Mouse (Mus musculus) forebrain, embryonic 16.5 days (tissue): ENCODE data around the gene Focad. TPM values are rescaled to one million over a fixed set of nuclear protein-coding genes. Genes with fewer than 3 reads are reported as not detected.
"Not testable (repeated sequence)": the region's sequence is repeated elsewhere in the genome, so short reads cannot be mapped to it uniquely, and the experiment has no call there.

Experiments
- ATAC-seq: fragments of 200-750 bp; cut with Nextera tagmentation; 2 replicates; pipeline ENCODE4 v1.8.0; 2017; ENCODE audit warnings: mild to moderate bottlenecking, moderate library complexity
- H3K27ac ChIP-seq: fragments of 300-500 bp; sonication (generic); 2 replicates; pipeline ENCODE4 v1.5.1; 2014; ENCODE audit warnings: low read length, control low read depth
- H3K27me3 ChIP-seq: fragments of 300-500 bp; sonication (generic); replicated peaks from 2 replicates; pipeline ENCODE4 v1.6.1; 2014; ENCODE audit warnings: low read length; ENCODE audit not compliant: control insufficient read depth, insufficient read depth
- H3K36me3 ChIP-seq: fragments of 300-500 bp; sonication (generic); 2 replicates; pipeline ENCODE4 v1.6.1; 2014; ENCODE audit not compliant: control insufficient read depth, insufficient read depth
- H3K4me1 ChIP-seq: fragments of 300-500 bp; sonication (generic); replicated peaks from 2 replicates; pipeline ENCODE4 v1.6.1; 2014; ENCODE audit warnings: low read length; ENCODE audit not compliant: control insufficient read depth, insufficient read depth
- H3K4me2 ChIP-seq: fragments of 300-500 bp; sonication (generic); 2 replicates; pipeline ENCODE4 v1.6.1; 2014; ENCODE audit warnings: mild to moderate bottlenecking, low read length, control low read depth
- H3K4me3 ChIP-seq: fragments of 300-500 bp; sonication (generic); replicated peaks from 2 replicates; pipeline ENCODE4 v1.5.1; 2014; ENCODE audit warnings: mild to moderate bottlenecking, low read length, control low read depth
- H3K9ac ChIP-seq: fragments of 300-500 bp; sonication (generic); replicated peaks from 2 replicates; pipeline ENCODE4 v1.6.1; 2014; ENCODE audit warnings: low read depth, low read length, control low read depth
- H3K9me3 ChIP-seq: fragments of 300-500 bp; sonication (generic); 2 replicates; pipeline ENCODE4 v1.6.1; 2016; ENCODE audit warnings: low read length; ENCODE audit not compliant: control insufficient read depth
- WGBS: fragments of 180-500 bp; shearing (Covaris S2); extraction: QIAGEN DNeasy Blood & Tissue Kit; methylation state at CpG from one replicate; pipeline ENCODE4 v1.1.7; 2014; 5-methylcytosine and 5-hydroxymethylcytosine counted together
- polyA plus RNA-seq: library from polyadenylated mRNA; unstranded; fragments of >200 nt; fragmentation: Nextera tagmentation; extraction: Ambion mirVana; gene quantifications from 2 replicates; pipeline ENCODE4 v1.2.1, GENCODE M21; 2015

Focad gene
- polyA plus RNA-seq, 1 experiment from 2014 or later, result 21.1 TPM

DNA sequence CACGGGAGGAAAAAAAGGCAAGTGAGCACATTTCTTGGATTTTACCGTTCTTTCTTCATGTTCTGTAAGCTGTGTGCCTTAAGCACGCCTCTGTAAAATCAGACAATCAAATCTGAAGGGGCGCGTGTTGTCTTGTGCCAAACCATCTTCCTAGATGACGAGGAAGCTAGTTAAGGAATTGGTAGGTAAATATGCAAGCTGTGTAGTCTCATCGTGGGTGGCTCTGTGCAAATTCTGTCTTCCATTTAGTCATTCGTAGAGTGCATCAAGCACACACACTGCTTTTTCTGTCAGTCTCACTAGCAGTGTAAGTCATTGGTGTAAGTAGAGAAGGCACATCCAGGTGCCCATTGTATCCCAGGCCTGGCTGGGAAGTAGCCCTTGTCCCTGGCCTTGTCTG is 276.4 kb downstream of the Focad start:
- ATAC-seq, result no peak

DNA sequence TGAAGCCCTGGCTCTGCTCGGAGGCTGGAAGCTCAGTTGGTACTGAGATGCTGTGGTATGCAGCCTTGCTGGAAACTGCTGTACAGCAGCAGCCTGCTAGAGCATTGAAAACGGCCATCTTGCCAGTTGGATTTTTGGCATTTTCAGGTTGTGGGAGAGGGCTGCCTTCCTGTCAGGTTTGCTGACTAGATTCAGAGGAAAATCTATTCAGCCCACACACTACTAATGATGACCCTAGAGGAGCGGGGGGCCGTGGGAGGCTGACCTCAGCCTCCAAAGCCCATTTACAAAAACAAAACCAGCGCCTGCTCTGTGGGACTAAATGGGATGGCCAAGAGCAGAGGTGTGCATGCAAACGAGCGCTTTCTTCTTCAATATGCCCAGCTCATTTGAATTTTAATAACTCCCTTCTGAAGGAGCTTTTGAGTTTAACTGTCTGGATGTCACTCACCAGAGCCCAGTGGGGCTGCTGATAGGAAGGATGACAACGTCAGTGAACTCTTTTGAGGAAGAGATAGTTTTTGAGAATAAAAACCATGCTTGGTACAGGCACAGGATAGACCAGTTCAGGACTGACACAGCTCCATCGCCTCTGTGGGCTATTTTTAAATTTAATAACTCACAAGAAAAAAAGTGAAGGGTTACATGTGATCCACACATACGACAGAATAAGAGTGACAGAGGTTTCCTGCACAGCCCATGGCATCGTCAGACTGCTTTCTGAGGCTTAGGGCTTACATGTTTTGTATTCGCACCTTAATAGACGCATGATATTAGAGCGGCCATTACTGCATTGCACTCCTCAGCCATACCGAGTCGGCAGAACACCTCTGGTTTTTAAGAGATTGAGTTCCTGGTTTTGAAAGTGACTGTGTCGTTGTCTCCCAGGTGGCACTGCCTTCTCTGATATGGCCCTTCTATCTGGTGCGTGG is 278.1 kb downstream of the Focad start:
- Histone ChIP-seq H3K9me3 (no peaks in the 10 kb centered on the region), H3K9ac (no peak overlapping the region), H3K27ac (peak overlapping the region; percentile 14; the same call in 1 of the 2 replicates), H3K4me1 (peaks cover 7% of the 10 kb centered on the region), H3K4me3 (no peak overlapping the region), H3K36me3 (no peaks in the 10 kb centered on the region), H3K4me2 (no peak overlapping the region), H3K27me3 (no peaks in the 10 kb centered on the region)
- peak; percentile 50 for ATAC-seq
- WGBS, result 40% methylated on average over 18 of the region's 18 CpGs

More for the DNA sequence above, 276.4 kb downstream of the Focad start:
- peaks cover 7% of the 10 kb centered on the region for H3K4me1 ChIP-seq
- H3K9me3 ChIP-seq, result no peaks in the 10 kb centered on the region
- no peaks in the 10 kb centered on the region for H3K36me3 ChIP-seq
- no peak overlapping the region for H3K27ac ChIP-seq
- no peaks in the 10 kb centered on the region for H3K27me3 ChIP-seq
- no peak overlapping the region for H3K4me3 ChIP-seq
- H3K9ac ChIP-seq, result no peak overlapping the region
- 70% methylated on average over 8 of the region's 8 CpGs for WGBS
- H3K4me2 ChIP-seq, result no peak overlapping the region

- no peak overlapping the region for H3K4me2 ChIP-seq
- no peak overlapping the region for H3K27ac ChIP-seq
- WGBS, result 97% methylated on average over 1 of the region's 1 CpGs
- H3K4me1 ChIP-seq, result no peaks in the 10 kb centered on the region
- no peak for ATAC-seq
- peaks cover 4% of the 10 kb centered on the region; the same call in 1 of the 2 replicates for H3K36me3 ChIP-seq
- H3K4me3 ChIP-seq, result no peak overlapping the region
- H3K9me3 ChIP-seq, result no peaks in the 10 kb centered on the region
- H3K9ac ChIP-seq, result no peak overlapping the region
- no peaks in the 10 kb centered on the region for H3K27me3 ChIP-seq
These were observed 295.6 kb downstream of the Focad start for GRCm38 (mm10) chr4:88390036-88390435.

- H3K4me2 ChIP-seq, H3K36me3 ChIP-seq, H3K27ac ChIP-seq, H3K4me3 ChIP-seq, ATAC-seq, H3K9ac ChIP-seq, H3K27me3 ChIP-seq, H3K4me1 ChIP-seq, H3K9me3 ChIP-seq: not testable (repeated sequence)
- 71% methylated on average over 1 of the region's 1 CpGs for WGBS
These were observed 296.2 kb downstream of the Focad start for GRCm38 (mm10) chr4:88390596-88390995.

- Histone ChIP-seq H3K27me3 (no peaks in the 10 kb centered on the region), H3K27ac (no peak overlapping the region), H3K4me2 (no peak overlapping the region), H3K36me3 (peaks cover 4% of the 10 kb centered on the region; the same call in 1 of the 2 replicates), H3K9ac (no peak overlapping the region), H3K9me3 (no peaks in the 10 kb centered on the region), H3K4me1 (no peaks in the 10 kb centered on the region), H3K4me3 (no peak overlapping the region)
- 91% methylated on average over 3 of the region's 3 CpGs for WGBS
- no peak for ATAC-seq
These were observed 301.3 kb downstream of the Focad start for GRCm38 (mm10) chr4:88395717-88396116.

- 68% methylated on average over 6 of the region's 6 CpGs for WGBS
- no peak overlapping the region for H3K9ac ChIP-seq
- no peak overlapping the region for H3K27ac ChIP-seq
- no peaks in the 10 kb centered on the region for H3K4me1 ChIP-seq
- no peaks in the 10 kb centered on the region for H3K9me3 ChIP-seq
- ATAC-seq, result no peak
- no peak overlapping the region for H3K4me2 ChIP-seq
- no peaks in the 10 kb centered on the region; the same call in 1 of the 2 replicates for H3K36me3 ChIP-seq
- H3K27me3 ChIP-seq, result no peaks in the 10 kb centered on the region
- H3K4me3 ChIP-seq, result no peak overlapping the region
These were observed 302.6 kb downstream of the Focad start for GRCm38 (mm10) chr4:88396995-88397521.

GRCm38 (mm10) chr4:88400302-88400991 is 306.0 kb downstream of the Focad start:
- no peaks in the 10 kb centered on the region for H3K27me3 ChIP-seq
- H3K4me3 ChIP-seq, result no peak overlapping the region
- H3K27ac ChIP-seq, result no peak overlapping the region
- H3K36me3 ChIP-seq, result no peaks in the 10 kb centered on the region
- no peak overlapping the region for H3K4me2 ChIP-seq
- no peak overlapping the region for H3K9ac ChIP-seq
- 78% methylated on average over 9 of the region's 9 CpGs for WGBS
- no peaks in the 10 kb centered on the region for H3K9me3 ChIP-seq
- H3K4me1 ChIP-seq, result no peaks in the 10 kb centered on the region
- no peak for ATAC-seq

DNA sequence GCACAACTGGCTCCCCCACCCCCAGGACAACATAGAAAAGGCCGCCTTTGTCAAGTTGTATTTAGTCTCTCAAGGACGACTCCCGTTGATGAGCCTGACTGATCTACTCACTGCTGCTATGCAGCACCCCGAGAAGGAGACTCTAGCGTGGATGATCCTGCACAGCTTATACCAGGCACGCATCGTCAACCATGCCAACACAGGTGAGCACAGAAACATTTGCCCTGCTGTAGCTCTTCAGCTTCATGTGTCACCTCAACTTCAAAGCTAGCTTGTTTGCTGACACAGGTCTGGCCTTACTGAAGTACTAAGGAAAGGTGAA is 306.5 kb downstream of the Focad start:
- no peak overlapping the region for H3K9ac ChIP-seq
- no peaks in the 10 kb centered on the region for H3K4me1 ChIP-seq
- no peaks in the 10 kb centered on the region for H3K27me3 ChIP-seq
- H3K4me3 ChIP-seq, result no peak overlapping the region
- 84% methylated on average over 7 of the region's 7 CpGs for WGBS
- no peak overlapping the region for H3K27ac ChIP-seq
- ATAC-seq, result no peak
- H3K36me3 ChIP-seq, result no peaks in the 10 kb centered on the region
- H3K9me3 ChIP-seq, result no peaks in the 10 kb centered on the region
- H3K4me2 ChIP-seq, result no peak overlapping the region

GRCm38 (mm10) chr4:88402884-88403283 is 308.5 kb downstream of the Focad start:
- ATAC-seq, result no peak
- Histone ChIP-seq H3K27me3 (no peaks in the 10 kb centered on the region), H3K4me2 (no peak overlapping the region), H3K4me3 (no peak overlapping the region), H3K27ac (no peak overlapping the region), H3K36me3 (peaks cover 2% of the 10 kb centered on the region; the same call in 1 of the 2 replicates), H3K9me3 (no peaks in the 10 kb centered on the region), H3K9ac (no peak overlapping the region), H3K4me1 (peaks cover 9% of the 10 kb centered on the region)
- WGBS, result 93% methylated on average over 6 of the region's 6 CpGs
